Mouse (Mus musculus) kidney, embryonic 16.5 days (tissue): ENCODE results near the gene Lpcat2. TPM values are rescaled to one million over a fixed set of nuclear protein-coding genes. Genes with fewer than 3 reads are reported as not detected.
A peak's percentile ranks its signal among the peaks of the same experiment; 100 is the strongest.

Experiments
- ATAC-seq: fragments of 200-750 bp; cut with Nextera tagmentation; 2 replicates; pipeline ENCODE4 v1.8.0; 2017; ENCODE audit warnings: moderate TSS enrichment; ENCODE audit not compliant: low FRiP score, low TSS enrichment
- H3K27ac ChIP-seq: fragments of 300-500 bp; sonication (generic); 2 replicates; pipeline ENCODE4 v1.5.1; 2014; ENCODE audit warnings: low read length
- H3K27me3 ChIP-seq: fragments of 300-500 bp; sonication (generic); 2 replicates; pipeline ENCODE4 v1.6.1; 2014; ENCODE audit warnings: low read length, control low read depth, mixed read lengths; ENCODE audit not compliant: insufficient read depth
- H3K36me3 ChIP-seq: fragments of 300-500 bp; sonication (generic); 2 replicates; pipeline ENCODE4 v1.6.1; 2014; ENCODE audit warnings: low read length, control low read depth, mixed read lengths; ENCODE audit not compliant: insufficient read depth
- H3K4me1 ChIP-seq: fragments of 300-500 bp; sonication (generic); 2 replicates; pipeline ENCODE4 v1.6.1; 2014; ENCODE audit warnings: low read length, control low read depth, mixed read lengths; ENCODE audit not compliant: insufficient read depth
- H3K4me2 ChIP-seq: fragments of 300-500 bp; sonication (generic); replicated peaks from 2 replicates; pipeline ENCODE4 v1.6.1; 2014; ENCODE audit warnings: low read depth, low read length
- H3K4me3 ChIP-seq: fragments of 300-500 bp; sonication (generic); 2 replicates; pipeline ENCODE4 v1.5.1; 2014; ENCODE audit warnings: mild to moderate bottlenecking, low read length
- H3K9ac ChIP-seq: fragments of 300-500 bp; sonication (generic); replicated peaks from 2 replicates; pipeline ENCODE4 v1.6.1; 2014; ENCODE audit warnings: low read length
- H3K9me3 ChIP-seq: fragments of 300-500 bp; sonication (generic); 2 replicates; pipeline ENCODE4 v1.6.1; 2016; ENCODE audit warnings: low read length, control low read depth
- WGBS: fragments of 180-500 bp; shearing (Covaris S2); extraction: QIAGEN DNeasy Blood & Tissue Kit; methylation state at CpG from one replicate; pipeline ENCODE4 v1.1.7; 2014; 5-methylcytosine and 5-hydroxymethylcytosine counted together
- microRNA-seq: library from miRNA; unstranded; fragments of <30 nt; microRNA quantifications from one replicate; pipeline ENCODE4, GENCODE M21; 2016
- polyA plus RNA-seq: library from polyadenylated mRNA; unstranded; fragments of >200 nt; fragmentation: Nextera tagmentation; extraction: Ambion mirVana; gene quantifications from 2 replicates; pipeline ENCODE4 v1.2.1, GENCODE M21; 2015

The Lpcat2 gene
- polyA plus RNA-seq, 1 experiment from 2014 or later, result 5.5 TPM

GRCm38 (mm10) chr8:92949071-92949470 is 93.9 kb downstream of the Lpcat2 start:
- ATAC-seq, result no peak
- 90% methylated on average over 4 of the region's 4 CpGs for WGBS
- H3K4me2 ChIP-seq, result no peak overlapping the region
- H3K4me3 ChIP-seq, result no peak overlapping the region
- no peaks in the 10 kb centered on the region for H3K4me1 ChIP-seq
- H3K27me3 ChIP-seq, result no peaks in the 10 kb centered on the region
- no peak overlapping the region for H3K27ac ChIP-seq
- no peaks in the 10 kb centered on the region for H3K36me3 ChIP-seq
- no peak overlapping the region for H3K9ac ChIP-seq
- no peaks in the 10 kb centered on the region for H3K9me3 ChIP-seq

DNA sequence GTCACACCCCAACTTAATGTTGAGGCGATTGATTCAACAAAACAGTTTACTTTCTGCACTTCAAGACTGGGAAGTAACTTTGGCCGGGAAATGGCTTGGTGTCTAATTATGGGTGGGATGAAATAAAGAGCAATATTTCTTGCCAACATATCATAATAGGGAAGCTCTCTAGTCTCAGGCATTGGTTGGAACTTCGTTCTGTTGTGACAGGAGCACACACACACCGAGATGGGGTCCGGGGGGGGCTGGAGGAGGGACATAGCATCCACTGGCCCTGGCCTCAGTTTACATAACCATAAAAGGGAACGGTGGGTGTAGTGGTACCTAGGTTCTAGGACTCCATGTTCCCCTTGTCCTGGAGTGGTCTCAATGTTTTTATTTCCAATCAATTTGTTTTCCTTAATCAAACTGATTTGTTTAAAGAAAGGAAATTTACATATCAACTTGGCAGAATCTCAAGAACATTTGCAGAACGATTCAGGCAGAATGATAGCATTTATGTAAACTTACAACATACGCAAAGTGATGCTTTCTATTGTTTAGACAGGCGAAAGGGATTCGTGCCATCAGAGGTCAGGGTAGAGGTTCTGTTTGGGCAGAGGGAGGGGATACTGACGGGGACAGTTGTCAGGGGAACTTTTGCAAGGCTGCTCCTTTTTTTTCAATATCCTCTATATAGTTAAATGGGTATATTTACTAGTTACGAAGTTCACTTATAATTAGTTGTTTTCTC is 95.7 kb downstream of the Lpcat2 start:
- Histone ChIP-seq H3K36me3 (no peaks in the 10 kb centered on the region), H3K27me3 (no peaks in the 10 kb centered on the region), H3K4me2 (no peak overlapping the region), H3K27ac (no peak overlapping the region), H3K9me3 (no peaks in the 10 kb centered on the region), H3K4me1 (no peaks in the 10 kb centered on the region), H3K9ac (no peak overlapping the region), H3K4me3 (no peak overlapping the region)
- 70% methylated on average over 12 of the region's 12 CpGs for WGBS
- ATAC-seq, result no peak

GRCm38 (mm10) chr8:92954044-92954443 is 98.9 kb downstream of the Lpcat2 start:
- Histone ChIP-seq H3K27ac (no peak overlapping the region), H3K4me2 (no peak overlapping the region), H3K9me3 (no peaks in the 10 kb centered on the region), H3K27me3 (peaks cover 4% of the 10 kb centered on the region), H3K36me3 (no peaks in the 10 kb centered on the region), H3K9ac (no peak overlapping the region), H3K4me1 (no peaks in the 10 kb centered on the region), H3K4me3 (no peak overlapping the region)
- no peak for ATAC-seq
- WGBS, result 81% methylated on average over 5 of the region's 5 CpGs

DNA sequence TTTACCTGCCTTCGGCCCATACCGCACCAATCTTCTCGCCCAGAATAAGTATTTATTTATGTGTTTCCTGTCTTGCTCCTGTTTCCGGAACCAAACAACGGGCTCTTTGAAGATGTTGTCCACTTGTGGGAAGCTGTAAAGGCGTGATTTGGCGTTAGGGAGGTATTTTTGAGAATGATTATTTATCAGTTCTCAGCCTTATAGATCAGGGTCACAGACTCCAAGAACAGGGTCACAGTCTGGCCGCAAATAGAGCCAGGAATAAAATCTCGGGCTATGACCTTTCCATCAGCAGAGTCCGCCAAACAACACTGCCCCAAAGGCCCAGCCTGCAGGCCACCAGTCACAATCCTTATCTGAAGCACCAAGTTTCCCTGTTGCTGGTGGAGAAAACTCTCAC is 104.6 kb downstream of the Lpcat2 start, which contains the start of gene Slc6a2:
Gene Slc6a2 (plus strand): TSS at position 301 of the 400 bp plus-strand sequence.
- 66% methylated on average over 10 of the region's 10 CpGs for WGBS
- Histone ChIP-seq H3K36me3 (no peaks in the 10 kb centered on the region), H3K27me3 (peaks cover 50% of the 10 kb centered on the region), H3K9me3 (no peaks in the 10 kb centered on the region), H3K27ac (no peak within 1 kb of the TSS), H3K9ac (peak within 1 kb of the TSS; percentile 45), H3K4me1 (peaks cover 9% of the 10 kb centered on the region), H3K4me2 (peak within 1 kb of the TSS; percentile 76), H3K4me3 (peak within 1 kb of the TSS; percentile 46)
- no peak for ATAC-seq

DNA sequence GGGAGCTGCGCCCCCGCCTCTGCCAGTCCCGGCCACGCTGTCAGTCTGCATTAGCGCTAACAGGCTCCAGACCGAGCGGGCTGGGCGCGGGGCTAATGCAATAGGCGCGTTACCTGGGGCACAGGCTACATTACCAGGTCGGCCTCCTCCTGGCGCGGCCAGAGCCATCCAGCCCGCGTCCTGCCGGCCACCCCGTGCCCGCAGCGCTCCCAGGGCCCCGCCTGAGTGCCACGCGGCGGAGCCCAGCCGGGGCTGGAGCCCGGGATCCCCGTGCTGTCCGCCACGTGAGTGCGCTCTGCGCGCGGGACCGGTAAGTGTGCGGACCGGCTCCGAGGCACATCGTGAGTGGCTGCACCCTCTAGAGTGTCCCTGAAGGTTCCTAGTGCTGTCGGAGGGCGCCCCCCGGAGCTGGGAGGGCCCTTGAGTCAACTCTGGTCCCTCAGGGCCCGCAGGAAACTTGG is 105.3 kb downstream of the Lpcat2 start:
- peak; percentile 70; the same call in 1 of the 2 replicates for ATAC-seq

DNA sequence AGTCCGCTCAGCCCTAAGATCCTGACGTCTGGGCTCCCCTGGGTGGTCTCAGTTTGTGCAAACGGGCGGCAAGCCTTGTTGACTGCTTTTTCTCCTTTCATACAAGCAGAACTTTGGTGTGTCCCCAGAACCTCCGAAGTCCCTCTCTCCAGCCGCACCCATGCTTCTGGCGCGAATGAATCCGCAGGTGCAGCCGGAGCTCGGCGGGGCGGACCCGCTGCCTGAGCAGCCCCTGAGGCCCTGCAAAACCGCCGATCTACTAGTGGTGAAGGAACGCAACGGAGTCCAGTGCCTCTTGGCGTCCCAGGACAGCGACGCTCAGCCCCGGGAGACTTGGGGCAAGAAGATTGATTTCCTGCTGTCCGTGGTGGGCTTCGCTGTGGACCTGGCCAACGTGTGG is 105.9 kb downstream of the Lpcat2 start:
- Histone ChIP-seq H3K4me3 (peak overlapping the region; percentile 46), H3K4me1 (peaks cover 9% of the 10 kb centered on the region), H3K27ac (no peak overlapping the region), H3K4me2 (peak overlapping the region; percentile 76), H3K27me3 (peaks cover 50% of the 10 kb centered on the region), H3K9me3 (no peaks in the 10 kb centered on the region), H3K9ac (no peak overlapping the region), H3K36me3 (no peaks in the 10 kb centered on the region)
- 1% methylated on average over 25 of the region's 25 CpGs for WGBS
- ATAC-seq, result 0 out of 2 replicates have a peak, but pooled peaks have one; percentile 12

More for the DNA sequence above, 105.3 kb downstream of the Lpcat2 start:
- Histone ChIP-seq H3K9ac (peak overlapping the region; percentile 45), H3K36me3 (no peaks in the 10 kb centered on the region), H3K9me3 (no peaks in the 10 kb centered on the region), H3K4me3 (peak overlapping the region; percentile 46), H3K4me2 (peak overlapping the region; percentile 76), H3K27me3 (peaks cover 50% of the 10 kb centered on the region), H3K27ac (no peak overlapping the region), H3K4me1 (peaks cover 9% of the 10 kb centered on the region)
- 0% methylated on average over 41 of the region's 42 CpGs for WGBS

DNA sequence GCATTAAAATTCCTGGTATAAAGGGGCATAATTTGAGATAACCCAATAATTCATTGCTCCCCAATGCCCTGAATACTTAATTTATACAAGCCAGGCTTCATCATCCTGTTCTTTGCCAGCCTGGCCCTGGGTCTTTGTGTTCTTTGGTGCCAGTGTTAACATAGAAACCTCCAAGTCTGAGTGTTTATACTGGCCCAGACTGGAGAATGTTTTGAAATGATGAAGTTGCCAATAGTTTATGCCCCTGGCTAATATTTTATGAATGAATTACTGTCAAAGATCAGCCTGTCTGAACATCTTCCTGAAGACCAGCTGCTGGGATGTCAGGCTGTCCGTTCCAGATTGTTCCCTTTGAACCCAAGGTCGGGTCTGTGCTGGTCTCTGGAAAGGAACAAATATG is 109.4 kb downstream of the Lpcat2 start:
- WGBS, result 56% methylated on average over 2 of the region's 2 CpGs
- Histone ChIP-seq H3K27me3 (peaks cover 43% of the 10 kb centered on the region), H3K9me3 (no peaks in the 10 kb centered on the region), H3K9ac (no peak overlapping the region), H3K4me1 (peaks cover 9% of the 10 kb centered on the region), H3K4me3 (no peak overlapping the region), H3K27ac (no peak overlapping the region), H3K4me2 (no peak overlapping the region), H3K36me3 (no peaks in the 10 kb centered on the region)
- no peak for ATAC-seq

Small RNA genes lying within 50 kb of the gene (microRNA-seq; reads per million reads assigned to microRNA genes)
- gene Gm22151, result not detected

Other genes starting within 250 kb of the Lpcat2 start
- 0.05 and 0.14 TPM in 2 replicates for gene Irx6, start 181.1 kb upstream of the Lpcat2 start, polyA plus RNA-seq
- gene Mmp2, start 28.0 kb upstream of the Lpcat2 start, polyA plus RNA-seq, result 142 and 148 TPM in 2 replicates
- 0.21 TPM in 1 of 2 replicates, not detected in the other for gene Capns2, start 46.1 kb downstream of the Lpcat2 start, polyA plus RNA-seq
- gene Slc6a2, start 104.7 kb downstream of the Lpcat2 start, polyA plus RNA-seq, result 0.64 and 1.4 TPM in 2 replicates
- gene Ces1a, start 192.9 kb downstream of the Lpcat2 start, polyA plus RNA-seq, result not detected in 2 replicates
- gene Ces1b, start 224.7 kb downstream of the Lpcat2 start, polyA plus RNA-seq, result not detected in 2 replicates